Mouse (Mus musculus) liver, adult 2 months (tissue): ENCODE data around the gene Gm10190.

Experiments used
- CTCF ChIP-seq: fragments of 200-500 bp; IDR thresholded peaks from 2 replicates; pipeline ENCODE4 v1.5.1; 2011; ENCODE audit warnings: low read depth, low read length, control low read depth
- POLR2A ChIP-seq: fragments of 200-500 bp; IDR thresholded peaks from 2 replicates; pipeline ENCODE4 v1.6.1; 2011; ENCODE audit warnings: low read length, control low read depth; ENCODE audit not compliant: insufficient read depth; ENCODE audit errors: extremely low read depth

GRCm38 (mm10) chr17:80324521-80324920 is 48.8 kb downstream of the Gm10190 start:
- no peak for TF ChIP-seq CTCF
- TF ChIP-seq POLR2A = no peak
